Mouse (Mus musculus): ENCODE data around the gene Drg2. TPM values are rescaled to one million over a fixed set of nuclear protein-coding genes. Genes with fewer than 3 reads are reported as not detected.

Drg2 gene
- polyA plus RNA-seq, 1 experiment from 2014 or later = 91.5 TPM

DNA sequence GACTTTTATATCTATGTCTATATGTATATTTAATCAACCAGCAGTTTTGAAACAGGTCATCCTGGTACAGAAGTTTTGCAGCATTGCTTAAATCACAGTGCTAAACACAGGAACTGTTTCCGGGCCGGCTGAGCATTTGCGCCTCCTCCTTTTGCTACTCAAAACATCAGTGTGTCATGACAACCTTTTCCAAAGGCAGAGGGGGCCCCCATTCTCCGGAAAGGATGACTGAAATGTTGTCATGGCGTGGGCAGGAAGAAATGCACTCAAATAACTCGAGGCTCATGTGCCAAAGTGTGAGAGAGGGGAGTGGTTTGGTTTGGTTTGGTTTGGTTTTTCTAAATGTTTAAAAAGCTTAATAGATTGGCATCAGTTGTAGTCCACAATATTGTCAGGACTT, 11.5 kb upstream of the Drg2 start:
- no peak for ATAC-seq
- peaks cover 26% of the 10 kb centered on the region for H3K36me3 ChIP-seq (ENCODE audit: control insufficient read depth, insufficient read depth, low read length)
- no peaks in the 10 kb centered on the region for H3K9me3 ChIP-seq (replicated peaks; ENCODE audit: control insufficient read depth, low read length, poor library complexity, severe bottlenecking)
- no peaks in the 10 kb centered on the region for H3K4me1 ChIP-seq (ENCODE audit: control insufficient read depth, insufficient read depth, low read length)
- 91% methylated on average over 6 of the region's 6 CpGs for WGBS
- H3K9ac ChIP-seq (ENCODE audit: low read depth, low read length) = no peak overlapping the region
- H3K4me3 ChIP-seq (ENCODE audit: low read depth, low read length) = no peak overlapping the region
- no peaks in the 10 kb centered on the region for H3K27me3 ChIP-seq (ENCODE audit: control insufficient read depth, insufficient read depth, low read depth, low read length)
- no peak overlapping the region for H3K4me2 ChIP-seq (ENCODE audit: low read length)
- no peak overlapping the region for H3K27ac ChIP-seq (ENCODE audit: low read length)

DNA sequence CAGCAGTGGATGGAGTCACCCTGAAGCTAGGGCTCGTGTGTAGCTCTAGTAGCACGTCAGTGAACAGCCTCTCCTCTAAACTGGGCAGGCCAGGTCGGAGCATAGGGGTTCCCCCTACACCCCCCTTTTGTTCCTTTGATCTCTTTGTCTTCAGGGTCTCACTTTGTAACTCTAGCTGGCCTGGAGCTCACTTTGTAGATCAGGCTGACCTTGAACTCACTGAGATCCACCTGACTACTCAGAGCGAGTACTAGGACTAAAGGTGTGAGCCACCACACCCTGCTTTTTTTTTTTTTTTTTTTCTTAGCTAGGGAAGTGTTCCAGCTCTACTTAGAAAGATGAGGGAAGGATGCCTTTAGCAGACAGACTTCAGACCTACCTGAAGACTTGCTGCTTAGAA, 10.4 kb upstream of the Drg2 start:
- no peaks in the 10 kb centered on the region for H3K4me1 ChIP-seq (ENCODE audit: control insufficient read depth, insufficient read depth, low read length)
- H3K4me3 ChIP-seq (ENCODE audit: low read depth, low read length) = no peak overlapping the region
- H3K4me2 ChIP-seq (ENCODE audit: low read length) = no peak overlapping the region
- peaks cover 24% of the 10 kb centered on the region for H3K36me3 ChIP-seq (ENCODE audit: control insufficient read depth, insufficient read depth, low read length)
- WGBS = 82% methylated on average over 4 of the region's 4 CpGs
- no peaks in the 10 kb centered on the region for H3K9me3 ChIP-seq (replicated peaks; ENCODE audit: control insufficient read depth, low read length, poor library complexity, severe bottlenecking)
- no peak for ATAC-seq
- no peaks in the 10 kb centered on the region for H3K27me3 ChIP-seq (ENCODE audit: control insufficient read depth, insufficient read depth, low read depth, low read length)
- H3K27ac ChIP-seq (ENCODE audit: low read length) = no peak overlapping the region
- H3K9ac ChIP-seq (ENCODE audit: low read depth, low read length) = no peak overlapping the region

DNA sequence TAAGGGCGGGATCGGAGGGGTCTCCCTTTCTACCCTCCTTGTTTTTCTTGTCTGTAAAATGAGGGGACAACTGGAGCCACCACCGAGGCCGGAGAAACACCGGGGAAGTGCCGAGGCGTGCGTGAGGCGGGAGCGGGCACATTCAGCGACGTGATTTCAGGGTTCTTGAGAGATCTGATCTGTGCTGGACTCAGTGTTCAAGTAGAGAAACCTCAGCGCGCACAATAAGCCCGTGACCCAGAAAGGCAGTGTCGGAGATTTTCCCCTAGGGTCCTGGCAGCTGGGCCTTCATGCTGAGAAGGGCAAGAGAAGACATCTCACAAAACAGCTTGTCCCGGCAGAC, 325 bp downstream of the Drg2 start:
- peak overlapping the region; percentile 60 for H3K9ac ChIP-seq (ENCODE audit: low read depth, low read length)
- H3K4me1 ChIP-seq (ENCODE audit: control insufficient read depth, insufficient read depth, low read length) = peaks cover 10% of the 10 kb centered on the region
- peak overlapping the region; percentile 28; the same call in 1 of the 2 replicates for H3K27ac ChIP-seq (ENCODE audit: low read length)
- WGBS = under 1% methylated on average over 17 of the region's 17 CpGs
- H3K4me2 ChIP-seq (ENCODE audit: low read length) = peak overlapping the region; percentile 94
- no peaks in the 10 kb centered on the region for H3K9me3 ChIP-seq (replicated peaks; ENCODE audit: control insufficient read depth, low read length, poor library complexity, severe bottlenecking)
- ATAC-seq = peak; percentile 37
- H3K36me3 ChIP-seq (ENCODE audit: control insufficient read depth, insufficient read depth, low read length) = peaks cover 10% of the 10 kb centered on the region; the same call in 1 of the 2 replicates
- H3K27me3 ChIP-seq (ENCODE audit: control insufficient read depth, insufficient read depth, low read depth, low read length) = no peaks in the 10 kb centered on the region
- H3K4me3 ChIP-seq (ENCODE audit: low read depth, low read length) = peak overlapping the region; percentile 57

DNA sequence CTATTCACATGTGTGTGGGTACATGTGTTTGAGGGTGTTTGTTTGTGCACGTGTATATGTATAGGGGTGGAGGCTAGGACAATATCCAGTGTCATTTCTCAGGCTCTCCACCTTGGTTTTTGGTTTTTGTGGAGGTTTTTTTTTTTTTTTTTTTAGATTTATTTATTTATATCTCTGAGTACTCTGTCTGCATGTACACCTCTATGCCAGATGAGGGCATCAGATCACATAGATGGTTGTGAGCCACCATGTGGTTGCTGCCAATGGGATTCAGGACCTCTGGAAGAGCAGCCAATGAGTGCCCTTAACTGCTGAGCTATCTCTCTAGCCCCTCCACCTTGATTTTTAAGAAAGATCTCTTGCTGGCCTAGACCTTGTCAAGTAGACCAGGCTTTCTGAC, 3.6 kb downstream of the Drg2 start:
- Histone ChIP-seq H3K36me3 (ENCODE audit: control insufficient read depth, insufficient read depth, low read length) (peaks cover 32% of the 10 kb centered on the region), H3K4me2 (ENCODE audit: low read length) (no peak overlapping the region), H3K27me3 (ENCODE audit: control insufficient read depth, insufficient read depth, low read depth, low read length) (no peaks in the 10 kb centered on the region), H3K4me1 (ENCODE audit: control insufficient read depth, insufficient read depth, low read length) (peaks cover 10% of the 10 kb centered on the region), H3K4me3 (ENCODE audit: low read depth, low read length) (no peak overlapping the region), H3K9ac (ENCODE audit: low read depth, low read length) (no peak overlapping the region), H3K9me3 (replicated peaks; ENCODE audit: control insufficient read depth, low read length, poor library complexity, severe bottlenecking) (no peaks in the 10 kb centered on the region), H3K27ac (ENCODE audit: low read length) (no peak overlapping the region)
- ATAC-seq = no peak
- 94% methylated on average over 1 of the region's 1 CpGs for WGBS

DNA sequence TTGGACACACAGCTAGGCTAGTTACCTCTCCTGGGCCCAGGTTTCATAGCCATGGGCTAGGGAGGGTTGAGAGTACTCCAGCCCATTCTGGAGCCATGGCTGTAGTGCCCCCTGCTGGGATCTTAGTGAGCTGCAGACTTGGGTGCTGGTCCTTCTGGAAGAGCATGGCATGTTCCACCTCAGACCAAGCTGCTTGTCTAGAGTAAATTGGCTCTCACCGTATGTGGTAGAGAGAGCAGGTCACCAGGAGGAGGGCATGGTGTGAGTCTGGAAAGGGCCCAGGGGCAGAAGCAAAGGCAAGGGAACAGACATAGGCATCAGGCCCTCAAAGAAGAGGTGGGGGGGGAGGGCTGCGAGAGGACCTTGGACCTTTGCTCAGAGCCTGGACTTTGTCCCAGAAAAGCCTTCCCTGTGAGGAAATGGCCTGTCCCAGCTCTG, 11.6 kb downstream of the Drg2 start:
- Histone ChIP-seq H3K4me2 (ENCODE audit: low read length) (no peak overlapping the region), H3K4me3 (ENCODE audit: low read depth, low read length) (no peak overlapping the region), H3K9me3 (replicated peaks; ENCODE audit: control insufficient read depth, low read length, poor library complexity, severe bottlenecking) (no peaks in the 10 kb centered on the region), H3K4me1 (ENCODE audit: control insufficient read depth, insufficient read depth, low read length) (no peaks in the 10 kb centered on the region), H3K9ac (ENCODE audit: low read depth, low read length) (no peak overlapping the region), H3K27ac (ENCODE audit: low read length) (no peak overlapping the region), H3K27me3 (ENCODE audit: control insufficient read depth, insufficient read depth, low read depth, low read length) (no peaks in the 10 kb centered on the region), H3K36me3 (ENCODE audit: control insufficient read depth, insufficient read depth, low read length) (peaks cover 66% of the 10 kb centered on the region)
- ATAC-seq = no peak
- 98% methylated on average over 2 of the region's 2 CpGs for WGBS

DNA sequence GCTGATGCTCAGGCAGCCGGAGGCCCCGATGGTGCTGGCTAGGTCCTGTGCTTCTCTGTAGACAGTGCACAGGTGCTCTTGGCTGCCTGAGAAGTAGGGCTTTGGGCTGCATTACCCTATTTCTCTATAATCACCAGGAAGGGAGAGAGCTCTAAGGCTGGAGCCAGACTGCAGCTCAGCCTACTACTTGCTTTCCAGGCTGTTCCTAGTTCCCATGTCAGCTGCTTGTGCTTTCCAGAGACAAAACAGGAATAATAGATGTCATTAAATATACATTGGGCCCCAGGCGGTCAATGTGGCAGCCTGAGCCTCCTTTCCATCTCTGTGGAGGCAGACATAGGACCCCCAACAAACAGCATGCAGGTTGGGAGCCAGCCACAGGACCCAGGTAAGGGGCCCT, 14.6 kb downstream of the Drg2 start, which contains the start of gene Myo15:
Gene Myo15, plus strand, starts transcription at position 301 of the 400 bp plus-strand sequence.
- Histone ChIP-seq H3K4me1 (ENCODE audit: control insufficient read depth, insufficient read depth, low read length) (no peaks in the 10 kb centered on the region), H3K4me3 (ENCODE audit: low read depth, low read length) (no peak within 1 kb of the TSS), H3K27ac (ENCODE audit: low read length) (no peak within 1 kb of the TSS), H3K27me3 (ENCODE audit: control insufficient read depth, insufficient read depth, low read depth, low read length) (no peaks in the 10 kb centered on the region), H3K9ac (ENCODE audit: low read depth, low read length) (no peak within 1 kb of the TSS), H3K36me3 (ENCODE audit: control insufficient read depth, insufficient read depth, low read length) (peaks cover 42% of the 10 kb centered on the region), H3K4me2 (ENCODE audit: low read length) (no peak within 1 kb of the TSS), H3K9me3 (replicated peaks; ENCODE audit: control insufficient read depth, low read length, poor library complexity, severe bottlenecking) (no peaks in the 10 kb centered on the region)
- 91% methylated on average over 3 of the region's 3 CpGs for WGBS
- ATAC-seq = no peak

DNA sequence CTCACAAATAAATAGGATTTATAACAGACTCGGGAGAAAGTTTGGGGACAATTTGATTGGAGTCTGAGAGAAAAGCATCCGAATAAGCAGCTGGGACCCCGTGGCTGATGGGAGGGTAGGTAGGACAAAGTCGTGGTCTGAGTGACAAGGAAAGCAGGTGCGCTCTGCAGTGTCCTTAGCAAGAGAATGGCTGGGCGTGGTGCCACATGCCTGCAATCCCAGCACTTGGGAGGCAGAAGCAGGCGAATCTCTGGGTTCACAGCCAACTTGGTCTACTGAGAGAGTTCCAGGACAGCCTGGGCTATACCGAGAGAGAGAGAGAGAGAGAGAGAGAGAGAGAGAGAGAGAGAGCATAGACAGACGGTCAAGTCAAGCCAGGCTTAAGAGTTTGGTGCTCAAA, 16.4 kb downstream of the Drg2 start:
- WGBS = 84% methylated on average over 9 of the region's 9 CpGs

DNA sequence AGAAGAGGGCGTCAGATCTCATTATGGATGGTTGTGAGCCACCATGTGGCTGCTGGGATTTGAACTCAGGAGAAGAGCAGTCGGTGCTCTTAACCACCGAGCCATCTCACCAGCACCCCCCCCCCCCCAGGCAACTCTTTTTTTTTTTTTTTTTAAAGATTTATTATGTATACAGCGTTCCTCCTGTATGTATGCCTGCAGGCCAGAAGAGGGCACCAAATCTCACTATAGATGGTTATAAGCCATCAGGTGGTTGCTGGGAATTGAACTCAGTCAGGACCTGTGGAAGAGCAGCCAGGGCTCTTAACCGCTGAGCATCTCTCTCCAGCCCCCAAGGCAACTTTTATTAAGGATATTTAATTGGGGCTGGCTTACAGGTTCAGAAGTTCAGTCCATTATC, 20.1 kb downstream of the Drg2 start:
- no peak overlapping the region for H3K9ac ChIP-seq (ENCODE audit: low read depth, low read length)
- H3K27ac ChIP-seq (ENCODE audit: low read length) = no peak overlapping the region
- no peaks in the 10 kb centered on the region for H3K4me1 ChIP-seq (ENCODE audit: control insufficient read depth, insufficient read depth, low read length)
- ATAC-seq = no peak
- H3K9me3 ChIP-seq (replicated peaks; ENCODE audit: control insufficient read depth, low read length, poor library complexity, severe bottlenecking) = no peaks in the 10 kb centered on the region
- H3K4me3 ChIP-seq (ENCODE audit: low read depth, low read length) = no peak overlapping the region
- H3K27me3 ChIP-seq (ENCODE audit: control insufficient read depth, insufficient read depth, low read depth, low read length) = no peaks in the 10 kb centered on the region
- H3K4me2 ChIP-seq (ENCODE audit: low read length) = no peak overlapping the region
- 76% methylated on average over 5 of the region's 5 CpGs for WGBS
- no peaks in the 10 kb centered on the region for H3K36me3 ChIP-seq (ENCODE audit: control insufficient read depth, insufficient read depth, low read length)

More for the DNA sequence above, 16.4 kb downstream of the Drg2 start:
- Histone ChIP-seq H3K4me1 (ENCODE audit: control insufficient read depth, insufficient read depth, low read length) (no peaks in the 10 kb centered on the region), H3K4me2 (ENCODE audit: low read length) (no peak overlapping the region), H3K9me3 (replicated peaks; ENCODE audit: control insufficient read depth, low read length, poor library complexity, severe bottlenecking) (no peaks in the 10 kb centered on the region), H3K27me3 (ENCODE audit: control insufficient read depth, insufficient read depth, low read depth, low read length) (no peaks in the 10 kb centered on the region), H3K27ac (ENCODE audit: low read length) (no peak overlapping the region), H3K36me3 (ENCODE audit: control insufficient read depth, insufficient read depth, low read length) (peaks cover 27% of the 10 kb centered on the region), H3K9ac (ENCODE audit: low read depth, low read length) (no peak overlapping the region), H3K4me3 (ENCODE audit: low read depth, low read length) (no peak overlapping the region)
- no peak for ATAC-seq

DNA sequence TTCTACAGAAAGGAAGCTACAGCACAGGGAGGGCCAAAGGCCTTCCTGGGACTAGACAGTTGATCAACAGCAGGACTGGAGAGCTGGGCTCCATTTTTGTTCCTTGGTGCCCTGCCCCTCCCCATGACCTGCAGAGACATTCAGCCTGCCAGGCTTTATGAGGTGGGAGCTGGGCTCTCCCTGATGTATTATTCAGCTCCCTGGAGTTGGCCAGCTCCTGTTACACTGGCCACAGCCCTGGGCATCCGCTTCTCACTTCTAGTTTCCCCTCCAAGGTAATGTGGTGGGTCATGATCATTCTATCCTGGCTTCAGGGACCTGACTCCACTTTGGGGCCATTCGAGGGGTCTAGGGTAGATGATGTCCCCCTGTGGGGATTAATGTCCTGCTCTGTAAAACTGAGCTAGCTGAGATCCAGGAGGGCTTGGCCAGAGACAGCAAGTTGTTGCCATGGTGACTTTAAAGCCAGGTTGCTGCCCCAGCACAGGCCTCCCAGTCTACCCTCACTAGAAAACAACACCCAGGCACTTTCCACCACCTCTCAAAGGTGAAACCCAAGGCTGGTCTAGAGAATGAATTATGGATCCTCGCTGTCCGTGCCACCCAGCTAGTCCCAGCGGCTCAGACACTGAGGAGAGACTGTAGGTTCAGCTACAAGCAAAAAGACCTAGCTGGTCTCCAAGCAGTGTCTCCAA, 21.4 kb downstream of the Drg2 start:
- Histone ChIP-seq H3K4me2 (ENCODE audit: low read length) (no peak overlapping the region), H3K27me3 (ENCODE audit: control insufficient read depth, insufficient read depth, low read depth, low read length) (no peaks in the 10 kb centered on the region), H3K27ac (ENCODE audit: low read length) (no peak overlapping the region), H3K9me3 (replicated peaks; ENCODE audit: control insufficient read depth, low read length, poor library complexity, severe bottlenecking) (no peaks in the 10 kb centered on the region), H3K9ac (ENCODE audit: low read depth, low read length) (no peak overlapping the region), H3K4me3 (ENCODE audit: low read depth, low read length) (no peak overlapping the region), H3K4me1 (ENCODE audit: control insufficient read depth, insufficient read depth, low read length) (no peaks in the 10 kb centered on the region), H3K36me3 (ENCODE audit: control insufficient read depth, insufficient read depth, low read length) (no peaks in the 10 kb centered on the region)
- 91% methylated on average over 5 of the region's 5 CpGs for WGBS
- no peak for ATAC-seq

Data from midbrain, embryonic 16.5 days (tissue).